Mouse (Mus musculus) ovary, adult 18-20 months (tissue): ENCODE data around the gene Cd36.

Source experiments
- DNase-seq: peaks from one replicate; pipeline ENCODE4 v3.0.0; 2022; ENCODE audit warnings: low spot score, mixed read lengths

The Cd36 gene

DNA sequence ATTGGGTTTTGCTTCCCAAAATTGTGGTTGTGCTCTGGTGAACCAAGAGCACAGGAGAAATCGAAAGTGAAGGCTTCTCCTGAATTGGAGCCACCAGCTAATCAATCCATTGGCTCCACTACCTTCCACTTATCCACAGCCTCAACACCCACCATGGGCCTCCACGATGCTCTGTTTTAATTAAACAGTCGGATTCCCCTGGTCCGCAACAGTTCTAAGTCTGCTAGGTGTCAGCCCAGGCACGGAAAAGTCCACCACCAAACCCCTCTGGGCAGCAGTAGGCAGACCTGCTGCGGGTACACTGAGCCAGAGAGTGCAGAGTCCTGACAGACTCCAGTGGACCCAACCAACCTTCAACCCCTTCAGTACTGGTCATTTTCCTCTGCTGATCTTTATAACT is 112.0 kb downstream of the Cd36 start:
- DNase-seq, result no peak

DNA sequence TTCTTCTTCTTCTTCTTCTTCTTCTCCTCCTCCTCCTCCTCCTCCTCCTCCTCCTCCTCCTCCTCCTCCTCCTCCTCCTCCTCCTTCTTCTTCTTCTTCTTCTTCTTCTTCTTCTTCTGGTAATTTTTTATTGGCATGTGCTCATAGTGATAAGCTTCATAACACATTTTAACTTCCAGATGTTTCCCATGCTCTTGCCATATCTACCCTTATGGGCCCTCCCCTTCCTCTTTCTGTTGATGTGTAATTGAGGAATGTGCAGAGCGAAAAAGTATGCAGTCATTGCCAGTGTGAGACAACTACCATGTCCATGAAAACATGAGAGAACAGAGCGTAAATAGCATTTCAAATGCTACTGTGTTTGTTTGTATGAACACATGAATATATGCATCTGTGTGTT is 118.3 kb downstream of the Cd36 start:
- DNase-seq, result no peak

DNA sequence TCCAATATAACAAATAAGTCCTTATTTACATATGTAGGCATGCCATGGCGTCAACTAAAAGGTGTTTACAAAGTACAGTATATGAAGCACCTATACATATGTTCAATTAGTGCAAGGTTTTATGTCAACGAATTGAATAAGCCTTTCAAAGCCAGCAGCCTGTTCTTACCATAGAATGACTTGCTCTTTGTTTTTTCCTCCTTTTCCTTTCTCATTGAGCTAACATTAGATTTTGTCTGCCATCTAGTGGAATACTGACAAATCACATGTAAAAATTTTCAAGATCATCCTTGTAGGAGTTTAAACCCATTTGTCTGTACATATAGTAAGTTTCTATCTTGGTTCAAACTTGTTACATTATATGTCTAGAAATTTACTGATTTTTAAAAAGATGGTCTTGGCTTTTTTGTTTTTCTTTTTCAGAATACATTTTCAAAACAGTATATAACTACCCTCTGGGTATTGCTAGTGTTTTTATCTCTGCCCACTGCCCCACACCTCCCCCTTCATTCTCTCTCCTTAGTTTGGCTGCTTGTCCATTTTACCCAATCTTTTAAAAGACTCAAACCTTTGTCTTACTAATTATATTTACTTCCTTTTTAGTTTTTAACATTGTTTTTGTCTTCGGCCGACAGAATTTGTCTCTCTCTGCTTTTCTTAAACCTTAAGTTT is 122.5 kb downstream of the Cd36 start:
- DNase-seq, result no peak

DNA sequence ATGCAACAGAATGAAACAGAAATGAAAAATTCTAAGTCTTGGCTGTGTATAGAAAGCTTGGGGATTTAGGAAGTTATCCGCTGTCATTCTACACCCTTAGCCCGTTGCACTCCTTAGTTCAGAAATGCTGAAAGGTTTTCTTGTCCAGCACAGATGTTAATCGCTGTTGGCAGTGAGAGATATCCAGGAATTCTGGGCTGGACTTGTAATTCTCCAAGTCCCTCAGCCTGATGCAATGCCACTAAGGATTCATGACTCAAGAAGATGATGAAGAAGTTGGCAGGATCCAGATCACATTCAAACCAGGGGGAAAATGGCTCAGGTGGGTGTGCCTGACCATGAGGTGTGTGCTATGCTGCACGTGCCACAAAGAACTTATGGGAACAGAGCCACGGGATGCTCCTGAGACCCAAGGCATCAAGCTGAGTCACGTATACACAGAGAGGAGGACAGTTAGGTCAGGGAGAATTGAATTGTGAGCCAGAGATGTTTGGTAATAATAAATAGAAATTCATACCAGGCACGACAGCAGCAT is 135.1 kb downstream of the Cd36 start:
- DNase-seq, result no peak

DNA sequence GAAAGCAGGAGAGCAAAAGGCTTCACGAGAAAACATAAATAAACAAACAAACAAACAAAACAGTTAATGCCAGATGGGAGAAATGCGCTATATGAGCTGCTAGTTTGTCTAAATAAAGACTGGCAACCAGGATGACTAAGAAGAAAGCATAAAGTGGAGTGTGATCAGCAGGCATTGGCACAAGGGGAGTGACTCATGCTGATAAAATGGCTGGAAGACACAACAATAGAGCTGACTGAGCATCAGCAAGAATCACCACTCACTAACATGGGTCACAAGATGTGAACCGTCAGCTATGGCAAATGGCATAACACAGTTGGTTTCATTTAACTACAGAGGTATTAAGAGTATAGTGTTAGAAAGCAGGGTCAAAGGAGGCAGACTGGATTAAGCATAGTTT is 140.3 kb downstream of the Cd36 start:
- no peak for DNase-seq

DNA sequence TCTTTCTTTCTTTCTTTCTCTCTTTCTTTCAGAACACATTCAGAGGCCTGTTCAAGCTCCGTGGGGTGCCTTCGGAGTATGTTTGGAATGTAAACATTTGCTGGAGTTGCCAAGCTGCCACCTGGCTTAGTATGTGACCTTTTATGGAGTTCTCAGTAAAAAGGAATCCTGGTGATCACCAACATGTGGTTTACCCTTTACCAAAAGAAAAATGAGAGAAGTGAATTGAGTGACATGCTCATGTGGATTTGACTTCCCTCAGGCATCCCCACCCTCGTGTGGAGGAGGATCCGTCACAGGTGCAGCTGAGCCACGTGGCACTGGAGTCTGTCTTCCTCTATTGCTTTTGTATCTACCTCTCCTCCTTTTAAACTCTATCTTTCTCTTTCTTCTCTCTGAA is 141.5 kb downstream of the Cd36 start:
- no peak for DNase-seq

DNA sequence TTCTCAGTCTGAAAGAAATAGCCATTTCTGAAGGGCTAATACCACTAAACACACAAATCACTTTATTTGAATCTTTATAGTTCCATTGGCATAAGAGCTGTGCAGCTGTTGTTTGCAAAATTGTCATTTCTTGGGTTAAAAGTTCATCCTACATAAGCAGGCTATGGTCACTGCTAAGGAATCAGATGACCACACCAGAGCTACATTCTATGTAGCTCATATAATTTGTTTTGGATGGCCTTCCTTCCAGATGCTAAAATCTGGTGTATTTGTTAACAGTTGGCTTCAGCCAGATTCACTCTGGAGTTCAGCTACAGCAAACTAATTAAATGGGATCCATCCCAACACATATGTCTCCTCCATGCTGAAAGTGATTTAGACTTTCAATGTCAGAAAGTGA is 142.1 kb downstream of the Cd36 start:
- no peak for DNase-seq

DNA sequence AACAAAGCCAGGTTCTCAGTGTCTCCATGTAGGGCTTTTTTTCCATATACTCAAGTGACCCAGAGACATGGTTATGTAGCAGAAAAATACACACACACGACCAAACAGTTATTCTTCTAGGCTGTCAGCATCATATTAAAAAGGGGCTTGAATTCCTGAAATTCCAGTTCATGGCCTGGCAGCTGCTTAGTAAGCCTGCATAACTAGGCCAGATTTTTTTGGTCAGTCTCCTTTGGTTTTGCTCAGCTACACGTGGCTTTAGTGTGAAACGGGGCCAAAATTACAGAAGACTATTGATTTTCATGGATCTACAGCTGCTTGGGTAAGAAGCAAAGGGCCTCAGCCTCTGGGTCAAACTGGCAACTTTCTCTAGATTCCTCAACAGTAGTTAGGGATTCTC is 148.8 kb downstream of the Cd36 start:
- DNase-seq, result no peak
